Mouse (Mus musculus): ENCODE measurements around the gene Ksr1.
A peak's percentile ranks its signal among the peaks of the same experiment; 100 is the strongest.

The Ksr1 gene

GRCm38 (mm10) chr11:79125775-79126174, 20.4 kb downstream of the Ksr1 start:
- DNase-seq (ENCODE audit: low read depth, low spot score): peak; percentile 44

- DNase-seq (ENCODE audit: low read depth, low spot score): peak; percentile 52
These were observed 23.7 kb downstream of the Ksr1 start for GRCm38 (mm10) chr11:79122556-79122955.

- no peak for DNase-seq (ENCODE audit: low read depth, low spot score)
These were observed 26.1 kb downstream of the Ksr1 start for GRCm38 (mm10) chr11:79120087-79120486.

GRCm38 (mm10) chr11:79118918-79119377, 27.3 kb downstream of the Ksr1 start:
- no peak for DNase-seq (ENCODE audit: low read depth, low spot score)

DNA sequence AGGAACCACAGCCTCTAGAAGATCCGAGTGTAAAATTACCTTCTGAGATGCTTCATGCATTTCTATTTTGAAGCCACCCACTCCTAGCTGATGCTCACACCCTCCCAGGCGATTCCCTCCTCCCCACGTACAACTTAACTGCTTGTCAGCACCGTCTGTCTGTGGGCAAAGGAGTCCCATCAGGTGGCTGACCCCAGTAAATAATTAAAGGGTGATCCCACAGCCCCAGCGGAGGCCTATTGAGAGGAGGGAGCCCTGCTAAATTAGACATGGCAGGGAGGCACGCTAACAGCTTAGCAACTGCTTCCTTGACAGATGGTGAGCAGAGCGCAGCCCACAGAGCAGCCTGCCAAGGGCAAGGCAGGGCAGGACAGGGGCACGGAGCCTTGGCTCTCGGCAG, 29.5 kb downstream of the Ksr1 start:
- no peak for DNase-seq (ENCODE audit: low read depth, low spot score)

DNA sequence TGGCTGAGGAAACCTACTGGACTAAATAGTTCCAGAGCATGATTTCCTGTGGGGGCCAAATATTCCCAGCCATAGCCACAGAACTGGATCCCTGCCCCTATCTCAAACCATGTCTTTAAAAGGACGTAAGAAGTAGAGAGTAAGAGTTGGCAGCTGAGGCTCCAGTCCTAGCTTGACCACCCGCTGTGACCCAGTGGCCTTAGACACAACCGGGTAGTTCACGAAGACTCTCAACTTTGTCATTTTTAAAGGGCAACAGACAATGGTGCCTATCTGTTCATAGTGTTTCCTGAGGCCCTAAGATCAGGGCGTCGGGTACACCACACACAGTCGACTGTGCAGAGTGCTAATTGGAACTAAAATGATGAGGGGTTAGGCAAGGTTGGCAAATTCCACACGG, 30.5 kb downstream of the Ksr1 start:
- DNase-seq (ENCODE audit: low read depth, low spot score): no peak

GRCm38 (mm10) chr11:79114061-79114460, 32.1 kb downstream of the Ksr1 start:
- no peak for DNase-seq (ENCODE audit: low read depth, low spot score)

- no peak for DNase-seq (ENCODE audit: low read depth, low spot score)
These were observed 32.8 kb downstream of the Ksr1 start for GRCm38 (mm10) chr11:79113397-79113796.

- DNase-seq (ENCODE audit: low read depth, low spot score): no peak
These were observed 33.5 kb downstream of the Ksr1 start for GRCm38 (mm10) chr11:79112559-79113302.

- no peak for DNase-seq (ENCODE audit: low read depth, low spot score)
These were observed 34.2 kb downstream of the Ksr1 start for GRCm38 (mm10) chr11:79111864-79112558.

GRCm38 (mm10) chr11:79110446-79110845, 35.8 kb downstream of the Ksr1 start:
- no peak for DNase-seq (ENCODE audit: low read depth, low spot score)

GRCm38 (mm10) chr11:79107934-79108333, 38.3 kb downstream of the Ksr1 start:
- DNase-seq (ENCODE audit: low read depth, low spot score): no peak

GRCm38 (mm10) chr11:79104998-79105397, 41.2 kb downstream of the Ksr1 start:
- DNase-seq (ENCODE audit: low read depth, low spot score): no peak

GRCm38 (mm10) chr11:79104538-79104937, 41.7 kb downstream of the Ksr1 start:
- no peak for DNase-seq (ENCODE audit: low read depth, low spot score)

GRCm38 (mm10) chr11:79104096-79104495, 42.1 kb downstream of the Ksr1 start:
- DNase-seq (ENCODE audit: low read depth, low spot score): no peak

DNA sequence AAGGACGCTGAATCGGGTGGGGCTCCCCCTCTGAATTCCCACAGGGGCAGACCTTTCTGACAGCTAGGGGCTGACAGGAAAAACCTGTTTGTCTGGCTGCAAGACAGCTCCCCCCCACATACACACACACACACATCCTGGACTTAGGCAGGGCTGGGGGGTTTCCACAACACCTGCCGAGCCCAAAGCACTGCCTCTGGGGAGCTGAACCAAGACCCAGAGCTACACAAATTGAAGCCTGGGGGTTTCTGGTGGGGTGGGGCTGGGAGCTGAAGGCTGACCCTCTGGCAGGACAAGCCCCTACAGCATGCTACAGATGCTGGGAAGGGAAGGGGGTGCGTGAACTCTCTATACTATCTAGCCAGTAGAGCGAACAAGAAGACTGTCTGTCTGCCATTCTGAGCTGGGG, 42.7 kb downstream of the Ksr1 start:
- DNase-seq (ENCODE audit: low read depth, low spot score): peak; percentile 21

- DNase-seq (ENCODE audit: low read depth, low spot score): peak; percentile 40
These were observed 43.9 kb downstream of the Ksr1 start for GRCm38 (mm10) chr11:79102280-79102679.

DNA sequence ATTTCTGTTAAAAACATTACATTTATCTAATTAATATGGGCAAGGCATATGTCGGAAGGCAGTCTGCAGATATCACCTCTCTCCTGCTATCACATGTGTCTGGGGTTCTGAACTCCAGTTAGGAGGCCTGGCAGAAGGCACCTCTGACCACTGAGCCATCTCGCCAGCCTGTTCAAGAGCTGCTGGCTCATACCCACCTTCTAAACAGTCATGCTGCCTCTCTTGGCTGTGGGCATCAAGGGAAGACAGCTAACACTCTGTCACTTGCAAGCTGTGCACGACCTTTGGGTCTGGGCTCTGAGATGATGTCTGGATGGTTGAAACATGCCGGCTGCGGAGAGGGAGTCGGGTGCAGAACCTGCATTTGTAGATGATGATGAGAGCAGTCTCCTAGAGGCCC, 44.6 kb downstream of the Ksr1 start:
- no peak for DNase-seq (ENCODE audit: low read depth, low spot score)

- no peak for DNase-seq (ENCODE audit: low read depth, low spot score)
These were observed 47.2 kb downstream of the Ksr1 start for GRCm38 (mm10) chr11:79099032-79099431.

DNA sequence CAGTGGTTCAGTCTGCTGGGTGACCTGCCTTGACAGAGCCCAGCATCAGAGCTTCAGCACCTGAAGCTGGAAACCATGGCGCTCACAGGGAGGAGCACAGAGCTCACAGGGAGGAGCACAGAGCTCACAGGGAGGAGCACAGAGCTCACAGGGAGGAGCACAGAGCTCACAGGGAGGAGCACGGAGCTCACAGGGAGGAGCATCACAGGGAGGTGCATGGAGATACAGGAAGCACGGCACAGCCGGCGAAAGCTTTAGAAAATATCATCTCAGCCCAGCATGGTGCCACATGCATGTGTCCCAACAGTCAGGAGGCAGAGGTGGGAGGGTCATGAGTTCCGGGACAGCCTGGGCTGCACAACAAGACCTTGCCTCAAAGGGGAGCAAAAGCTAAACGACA, 48.5 kb downstream of the Ksr1 start:
- DNase-seq (ENCODE audit: low read depth, low spot score): no peak

DNA sequence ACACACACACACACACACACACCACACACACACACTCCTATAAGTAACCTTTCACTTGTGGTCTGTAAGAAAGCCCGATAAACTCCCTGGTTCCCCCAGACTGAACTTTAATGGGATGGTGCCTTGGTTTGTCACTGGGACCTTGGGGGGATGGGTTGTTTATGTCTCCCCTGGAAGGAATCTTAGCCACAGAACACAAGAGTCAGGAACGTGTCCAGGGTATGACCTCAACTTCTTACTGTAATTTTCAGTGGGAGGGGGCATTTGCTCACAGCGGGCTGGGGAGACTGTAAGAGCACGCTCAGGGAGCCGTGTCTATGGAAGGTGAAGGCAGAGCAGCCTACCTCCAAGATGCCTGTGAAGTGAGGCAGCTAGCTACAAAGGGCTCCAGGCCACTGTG, 49.5 kb downstream of the Ksr1 start:
- DNase-seq (ENCODE audit: low read depth, low spot score): no peak

DNA sequence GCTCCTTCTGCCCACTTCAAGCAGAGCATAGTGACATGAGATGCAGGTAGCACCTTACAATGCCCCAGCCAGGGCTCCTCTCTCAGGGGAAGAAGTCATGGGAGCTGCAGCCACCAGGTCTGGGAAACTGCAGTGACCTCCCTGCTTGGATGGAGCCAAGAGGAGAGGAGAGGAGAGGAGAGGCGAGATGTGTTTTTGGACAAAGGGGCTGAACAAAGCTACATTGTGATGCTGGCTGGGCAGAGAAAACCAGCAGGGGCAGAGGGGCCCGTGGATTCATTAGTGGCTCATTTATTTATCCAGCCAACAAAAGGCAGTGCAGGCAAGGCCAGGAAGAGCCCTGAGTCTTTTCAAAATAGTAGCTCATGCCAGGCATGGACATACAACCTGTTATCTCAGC, 50.5 kb downstream of the Ksr1 start:
- DNase-seq (ENCODE audit: low read depth, low spot score): no peak

- DNase-seq (ENCODE audit: low read depth, low spot score): no peak
These were observed 51.5 kb downstream of the Ksr1 start for GRCm38 (mm10) chr11:79094727-79095126.

Data from CD4-positive, CD25-positive, alpha-beta regulatory T cell, adult 2 months (primary cell).